Mouse (Mus musculus) intestine, embryonic 15.5 days (tissue): Measurements from ENCODE around the gene Dot1l. TPM values are rescaled to one million over a fixed set of nuclear protein-coding genes. Genes with fewer than 3 reads are reported as not detected.
"Not testable (repeated sequence)": the region's sequence is repeated elsewhere in the genome, so short reads cannot be mapped to it uniquely, and the experiment has no call there.

Experiments used
- ATAC-seq: fragments of 200-750 bp; cut with Nextera tagmentation; 2 replicates; pipeline ENCODE4 v1.8.0; 2017; ENCODE audit warnings: moderate TSS enrichment, moderate library complexity
- H3K27ac ChIP-seq: fragments of 300-500 bp; sonication (generic); 2 replicates; pipeline ENCODE4 v1.5.1; 2015; ENCODE audit warnings: mild to moderate bottlenecking, inconsistent platforms
- H3K27me3 ChIP-seq: fragments of 300-500 bp; sonication (generic); replicated peaks from 2 replicates; pipeline ENCODE4 v1.6.1; 2015; ENCODE audit warnings: inconsistent platforms
- H3K36me3 ChIP-seq: fragments of 300-500 bp; sonication (generic); 2 replicates; pipeline ENCODE4 v1.6.1; 2015; ENCODE audit warnings: inconsistent platforms
- H3K4me1 ChIP-seq: fragments of 300-500 bp; sonication (generic); replicated peaks from 2 replicates; pipeline ENCODE4 v1.6.1; 2015; ENCODE audit warnings: inconsistent platforms
- H3K4me2 ChIP-seq: fragments of 300-500 bp; sonication (generic); replicated peaks from 2 replicates; pipeline ENCODE4 v1.6.1; 2015; ENCODE audit warnings: mild to moderate bottlenecking, inconsistent platforms
- H3K4me3 ChIP-seq: fragments of 300-500 bp; sonication (generic); replicated peaks from 2 replicates; pipeline ENCODE4 v1.5.1; 2015; ENCODE audit warnings: inconsistent platforms
- H3K9ac ChIP-seq: fragments of 300-500 bp; sonication (generic); 2 replicates; pipeline ENCODE4 v1.6.1; 2015; ENCODE audit warnings: inconsistent platforms
- H3K9me3 ChIP-seq: fragments of 300-500 bp; sonication (generic); 2 replicates; pipeline ENCODE4 v1.6.1; 2016; ENCODE audit warnings: inconsistent platforms
- WGBS: fragments of 180-500 bp; shearing (Covaris S2); methylation state at CpG from one replicate; pipeline ENCODE4 v1.1.7; 2015; 5-methylcytosine and 5-hydroxymethylcytosine counted together
- polyA plus RNA-seq: library from polyadenylated mRNA; unstranded; fragments of >200 nt; fragmentation: Nextera tagmentation; extraction: Ambion mirVana; gene quantifications from 2 replicates; pipeline ENCODE4 v1.2.1, GENCODE M21; 2015

The Dot1l gene
- polyA plus RNA-seq, 1 experiment from 2014 or later: 12.0 TPM

DNA sequence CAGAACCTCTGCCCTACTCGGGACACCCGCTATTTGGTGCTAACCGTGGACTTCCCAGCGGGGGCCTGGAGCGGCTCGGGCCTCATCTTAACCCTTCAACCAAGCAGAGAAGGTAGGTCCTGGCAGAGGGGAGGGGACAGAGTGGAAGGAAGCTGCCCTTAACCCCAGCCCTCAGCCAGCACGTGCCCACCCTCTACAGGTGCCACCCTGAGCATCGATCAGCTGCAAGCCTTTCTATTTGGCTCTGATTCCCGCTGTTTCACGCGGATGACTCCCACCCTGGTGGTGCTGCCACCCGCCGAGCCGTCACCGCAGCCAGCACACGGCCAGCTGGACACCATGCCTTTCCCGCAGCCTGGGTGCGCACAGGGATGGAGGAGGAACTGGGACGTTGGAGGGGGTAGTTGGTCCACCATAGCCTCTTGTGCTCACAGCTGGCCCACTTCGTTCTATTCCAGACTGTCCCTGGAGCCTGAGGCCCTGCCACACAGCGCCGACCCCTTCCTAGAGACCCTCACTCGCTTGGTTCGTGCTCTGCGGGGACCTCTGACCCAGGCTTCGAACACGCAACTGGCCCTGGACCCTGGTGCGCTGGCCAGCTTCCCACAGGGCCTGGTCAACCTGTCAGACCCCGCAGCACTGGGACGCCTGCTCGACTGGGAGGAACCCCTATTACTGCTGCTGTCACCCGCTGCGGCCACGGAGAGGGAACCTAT, 51.5 kb downstream of the Dot1l start:
- Histone ChIP-seq H3K4me2 (peak overlapping the region; percentile 91), H3K4me1 (peaks cover 42% of the 10 kb centered on the region), H3K9ac (peak overlapping the region; percentile 61), H3K9me3 (no peaks in the 10 kb centered on the region), H3K27ac (peak overlapping the region; percentile 82), H3K36me3 (peaks cover 37% of the 10 kb centered on the region), H3K4me3 (peak overlapping the region; percentile 43), H3K27me3 (peaks cover 17% of the 10 kb centered on the region; the same call in 1 of the 2 replicates)
- ATAC-seq: no peak
- WGBS: 51% methylated on average over 34 of the region's 34 CpGs

GRCm38 (mm10) chr10:80807057-80807627, 52.1 kb downstream of the Dot1l start:
- H3K4me3 ChIP-seq: peak overlapping the region; percentile 43
- H3K27me3 ChIP-seq: peaks cover 17% of the 10 kb centered on the region; the same call in 1 of the 2 replicates
- peak overlapping the region; percentile 82 for H3K27ac ChIP-seq
- WGBS: 1% methylated on average over 58 of the region's 58 CpGs
- peak overlapping the region; percentile 61 for H3K9ac ChIP-seq
- no peaks in the 10 kb centered on the region for H3K9me3 ChIP-seq
- peaks cover 42% of the 10 kb centered on the region for H3K4me1 ChIP-seq
- peaks cover 30% of the 10 kb centered on the region for H3K36me3 ChIP-seq
- H3K4me2 ChIP-seq: peak overlapping the region; percentile 91
- peak; percentile 67 for ATAC-seq

GRCm38 (mm10) chr10:80808099-80808984, 53.3 kb downstream of the Dot1l start:
- H3K9ac ChIP-seq: peak overlapping the region; percentile 27; the same call in 1 of the 2 replicates
- WGBS: 25% methylated on average over 40 of the region's 40 CpGs
- peak overlapping the region; percentile 16 for H3K4me3 ChIP-seq
- peaks cover 19% of the 10 kb centered on the region; the same call in 1 of the 2 replicates for H3K27me3 ChIP-seq
- H3K9me3 ChIP-seq: no peaks in the 10 kb centered on the region
- ATAC-seq: no peak
- peak overlapping the region; percentile 91 for H3K4me2 ChIP-seq
- peaks cover 42% of the 10 kb centered on the region for H3K4me1 ChIP-seq
- no peak overlapping the region for H3K27ac ChIP-seq
- H3K36me3 ChIP-seq: peaks cover 18% of the 10 kb centered on the region

DNA sequence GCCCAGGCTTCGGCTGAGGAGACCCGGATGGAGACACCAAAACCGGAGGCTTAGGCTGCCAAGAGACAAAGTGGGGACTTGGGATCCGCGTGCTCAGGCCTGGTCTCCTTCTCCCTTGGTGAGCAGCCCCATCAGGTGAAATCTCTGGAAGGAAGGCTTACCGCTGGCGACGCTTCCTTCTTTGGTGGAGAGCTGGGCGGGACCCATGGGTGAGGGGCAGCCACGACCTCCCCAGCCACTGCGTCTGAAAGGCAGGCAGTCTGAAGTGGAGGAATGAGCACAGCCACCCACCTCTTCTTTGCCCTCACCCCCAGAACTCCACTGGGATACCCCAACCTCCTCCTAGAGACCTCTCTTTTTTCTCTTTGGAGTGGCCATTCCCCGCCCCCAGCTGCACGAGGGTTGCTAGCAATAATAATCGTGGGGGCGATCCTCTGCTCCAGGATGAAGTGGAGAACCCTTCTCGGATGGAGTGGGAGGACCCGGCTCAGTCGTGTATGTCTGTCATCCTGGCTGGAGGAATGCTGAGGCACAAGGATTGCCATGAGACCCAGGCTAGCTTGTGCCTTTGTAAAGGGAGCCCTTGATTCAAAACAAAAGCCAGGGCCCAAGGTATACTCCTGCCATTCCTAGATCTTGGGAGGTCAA, 54.1 kb downstream of the Dot1l start:
- Histone ChIP-seq H3K9ac (peak overlapping the region; percentile 27; the same call in 1 of the 2 replicates), H3K4me2 (peak overlapping the region; percentile 50), H3K27ac (no peak overlapping the region), H3K9me3 (no peaks in the 10 kb centered on the region), H3K4me1 (peaks cover 42% of the 10 kb centered on the region), H3K36me3 (peaks cover 10% of the 10 kb centered on the region), H3K4me3 (peak overlapping the region; percentile 16), H3K27me3 (peaks cover 21% of the 10 kb centered on the region; the same call in 1 of the 2 replicates)
- 12% methylated on average over 18 of the region's 18 CpGs for WGBS
- no peak for ATAC-seq

GRCm38 (mm10) chr10:80810084-80810483, 55.1 kb downstream of the Dot1l start:
- no peak overlapping the region for H3K9ac ChIP-seq
- peaks cover 37% of the 10 kb centered on the region for H3K4me1 ChIP-seq

DNA sequence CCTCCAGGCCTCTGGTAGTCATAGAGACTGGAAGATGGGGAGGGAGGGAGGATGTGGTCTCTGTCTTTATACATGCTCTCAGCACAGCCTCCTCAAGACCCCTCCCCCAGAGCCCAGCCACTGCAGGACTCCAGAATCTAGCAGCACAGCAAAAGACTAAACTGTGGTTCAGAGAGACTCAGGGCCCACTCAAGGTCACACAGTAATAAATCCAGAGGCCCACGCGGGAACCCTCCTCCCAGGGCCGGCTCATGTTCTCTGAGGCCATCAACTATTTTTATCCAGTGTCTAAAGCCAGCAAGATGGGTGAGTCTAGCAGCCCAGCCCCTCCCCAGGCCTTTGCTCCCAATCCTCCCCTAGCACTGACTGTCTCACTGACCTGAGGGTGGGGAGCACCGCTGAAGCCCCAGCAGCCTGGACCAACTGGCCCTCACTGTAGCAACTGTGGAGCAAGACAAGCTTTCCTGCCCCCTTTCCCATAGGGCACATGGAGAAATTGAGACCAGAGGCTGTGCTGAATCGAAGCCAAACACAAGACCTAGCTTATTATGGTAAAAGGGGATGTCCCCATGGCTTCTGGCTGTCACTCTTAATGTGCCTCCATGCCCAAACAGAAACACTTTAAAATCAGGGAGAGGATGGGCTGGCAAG, 57.5 kb downstream of the Dot1l start:
- Histone ChIP-seq H3K4me2 (no peak overlapping the region), H3K9me3 (no peaks in the 10 kb centered on the region), H3K4me1 (peaks cover 23% of the 10 kb centered on the region), H3K4me3 (no peak overlapping the region), H3K36me3 (no peaks in the 10 kb centered on the region), H3K27me3 (peaks cover 18% of the 10 kb centered on the region; the same call in 1 of the 2 replicates), H3K9ac (peak overlapping the region; percentile 10; the same call in 1 of the 2 replicates), H3K27ac (no peak overlapping the region)
- no peak for ATAC-seq
- WGBS: 32% methylated on average over 5 of the region's 5 CpGs

More at GRCm38 (mm10) chr10:80810084-80810483, 55.1 kb downstream of the Dot1l start:
- no peak overlapping the region for H3K4me3 ChIP-seq
- H3K4me2 ChIP-seq: peak overlapping the region; percentile 27
- no peaks in the 10 kb centered on the region for H3K9me3 ChIP-seq
- 8% methylated on average over 20 of the region's 20 CpGs for WGBS
- no peak overlapping the region for H3K27ac ChIP-seq
- peaks cover 21% of the 10 kb centered on the region; the same call in 1 of the 2 replicates for H3K27me3 ChIP-seq
- peaks cover under 1% of the 10 kb centered on the region; the same call in 1 of the 2 replicates for H3K36me3 ChIP-seq
- ATAC-seq: no peak

- peaks cover 14% of the 10 kb centered on the region; the same call in 1 of the 2 replicates for H3K27me3 ChIP-seq
- H3K4me3 ChIP-seq: no peak within 1 kb of the TSS
- 71% methylated on average over 4 of the region's 4 CpGs for WGBS
- H3K27ac ChIP-seq: no peak within 1 kb of the TSS
- H3K36me3 ChIP-seq: no peaks in the 10 kb centered on the region
- no peaks in the 10 kb centered on the region for H3K9me3 ChIP-seq
- H3K4me2 ChIP-seq: no peak within 1 kb of the TSS
- no peak for ATAC-seq
- H3K4me1 ChIP-seq: peaks cover 14% of the 10 kb centered on the region
- peak within 1 kb of the TSS; percentile 10; the same call in 1 of the 2 replicates for H3K9ac ChIP-seq
These were observed 58.4 kb downstream of the Dot1l start, which contains the start of gene Jsrp1 for GRCm38 (mm10) chr10:80813366-80813765. Jsrp1 (minus strand) TSS chr10:80813498.

GRCm38 (mm10) chr10:80814800-80815199, 59.8 kb downstream of the Dot1l start:
- WGBS: 67% methylated on average over 7 of the region's 7 CpGs
- no peak for ATAC-seq
- H3K36me3 ChIP-seq: no peaks in the 10 kb centered on the region
- no peak overlapping the region for H3K4me2 ChIP-seq
- no peak overlapping the region for H3K9ac ChIP-seq
- H3K4me3 ChIP-seq: no peak overlapping the region
- peaks cover 7% of the 10 kb centered on the region for H3K4me1 ChIP-seq
- 0 out of 2 replicates have a peak, but pooled peaks cover 6% of the 10 kb centered on the region for H3K27me3 ChIP-seq
- no peaks in the 10 kb centered on the region for H3K9me3 ChIP-seq
- no peak overlapping the region for H3K27ac ChIP-seq

DNA sequence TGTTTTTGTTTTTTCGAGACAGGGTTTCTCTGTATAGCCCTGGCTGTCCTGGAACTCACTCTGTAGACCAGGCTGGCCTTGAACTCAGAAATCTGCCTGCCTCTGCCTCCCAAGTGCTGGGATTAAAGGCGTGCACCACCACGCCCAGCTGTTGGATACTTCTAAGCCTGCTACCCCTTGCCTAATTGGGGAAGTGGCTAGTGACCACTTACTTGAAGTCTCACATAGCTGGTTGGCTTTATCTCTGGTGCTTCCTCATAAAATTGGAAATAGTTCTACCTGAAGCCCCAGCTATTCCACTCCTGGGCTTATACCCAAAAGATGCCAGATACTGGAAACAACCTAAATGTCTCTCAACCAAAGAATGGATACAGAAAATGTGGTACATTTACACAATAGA, 61.3 kb downstream of the Dot1l start:
- 83% methylated on average over 3 of the region's 3 CpGs for WGBS
- H3K9ac ChIP-seq, H3K4me2 ChIP-seq, H3K4me1 ChIP-seq, H3K9me3 ChIP-seq, H3K27ac ChIP-seq, H3K27me3 ChIP-seq, H3K36me3 ChIP-seq, H3K4me3 ChIP-seq, ATAC-seq: not testable (repeated sequence)

- WGBS: 58% methylated on average over 2 of the region's 2 CpGs
- Histone ChIP-seq H3K27ac (no peak overlapping the region), H3K9ac (no peak overlapping the region), H3K4me3 (no peak overlapping the region), H3K4me1 (0 out of 2 replicates have a peak, but pooled peaks cover 3% of the 10 kb centered on the region), H3K9me3 (no peaks in the 10 kb centered on the region), H3K4me2 (no peak overlapping the region), H3K36me3 (no peaks in the 10 kb centered on the region), H3K27me3 (0 out of 2 replicates have a peak, but pooled peaks cover 3% of the 10 kb centered on the region)
- no peak for ATAC-seq
These were observed 62.2 kb downstream of the Dot1l start for GRCm38 (mm10) chr10:80817164-80817563.

- not testable (repeated sequence) for H3K9ac ChIP-seq, ATAC-seq, H3K4me1 ChIP-seq, H3K36me3 ChIP-seq, H3K4me3 ChIP-seq, H3K27me3 ChIP-seq, H3K4me2 ChIP-seq, H3K9me3 ChIP-seq, H3K27ac ChIP-seq
- 84% methylated on average over 7 of the region's 7 CpGs for WGBS
These were observed 62.9 kb downstream of the Dot1l start for GRCm38 (mm10) chr10:80817955-80818354.
